Mouse (Mus musculus) erythroblast, embryonic 14.5 days (primary cell): ENCODE measurements around the gene H2al2a.

Source experiments
- GATA1 ChIP-seq: IDR thresholded peaks from 2 replicates; pipeline ENCODE4 v1.6.1; 2012; ENCODE audit warnings: low read length, inconsistent platforms, mixed read lengths
- TAL1 ChIP-seq: IDR thresholded peaks from 3 replicates; pipeline ENCODE4 v1.6.1; 2012; ENCODE audit warnings: low read length, inconsistent platforms, mixed read lengths

GRCm38 (mm10) chr2:17973246-17973645 lies 23.5 kb downstream of the H2al2a start:
- TF ChIP-seq GATA1 = no peak
- TF ChIP-seq TAL1 = no peak
